Mouse (Mus musculus) neural tube, embryonic 10.5 days (tissue): ENCODE measurements around the gene Vmn1r107.
"Not testable (repeated sequence)": the region's sequence is repeated elsewhere in the genome, so short reads cannot be mapped to it uniquely, and the experiment has no call there.

Experiments used
- DNase-seq: peaks from one replicate; pipeline ENCODE4 v3.0.0-alpha.2; 2017; ENCODE audit warnings: low spot score; ENCODE audit errors: extremely low spot score

Vmn1r107 gene

GRCm38 (mm10) chr7:20668618-20669017 is at the start of gene Vmn1r107:
Vmn1r107 (plus strand) TSS chr7:20668918.
- not testable (repeated sequence) for DNase-seq

GRCm38 (mm10) chr7:20703116-20703515 is 34.4 kb downstream of the Vmn1r107 start, which contains the start of gene Vmn1r111:
Vmn1r111 (minus strand) TSS chr7:20703216.
- DNase-seq = not testable (repeated sequence)
